Mouse (Mus musculus): ENCODE measurements around the gene Vrtn.
A peak's percentile ranks its signal among the peaks of the same experiment; 100 is the strongest.

Vrtn gene

GRCm38 (mm10) chr12:84640654-84641053 lies at the start of gene Vrtn:
Vrtn (plus strand) TSS chr12:84641019.
- no peak for DNase-seq (ENCODE audit: low read depth, low spot score)

- no peak for DNase-seq (ENCODE audit: low read depth, low spot score)
Measured at GRCm38 (mm10) chr12:84598324-84598723, 42.5 kb upstream of the Vrtn start.

- DNase-seq (ENCODE audit: low read depth, low spot score) = no peak
Measured at GRCm38 (mm10) chr12:84604001-84604400, 36.8 kb upstream of the Vrtn start.

DNA sequence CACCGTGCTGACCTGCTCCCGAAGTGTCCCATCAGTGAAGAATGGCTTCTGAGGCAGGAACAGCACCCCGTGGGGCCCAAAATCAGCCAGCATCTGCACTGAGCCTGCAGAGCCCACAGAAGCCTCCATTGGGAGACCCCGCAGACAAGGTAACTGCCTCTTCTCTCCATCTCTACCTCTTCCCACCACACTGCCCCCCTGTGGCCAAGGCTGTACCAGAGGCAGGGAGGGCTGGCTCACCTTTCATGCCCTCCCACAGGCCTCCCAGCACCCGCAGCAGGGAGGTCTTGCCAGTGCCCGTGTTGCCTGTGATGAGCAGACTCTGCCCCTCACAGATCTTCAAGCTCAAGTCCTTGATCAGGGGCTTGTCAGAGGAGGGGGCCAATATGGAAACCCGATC lies 35.0 kb upstream of the Vrtn start:
- no peak for DNase-seq (ENCODE audit: low read depth, low spot score)

GRCm38 (mm10) chr12:84611718-84612117 lies 29.1 kb upstream of the Vrtn start:
- no peak for DNase-seq (ENCODE audit: low read depth, low spot score)

DNA sequence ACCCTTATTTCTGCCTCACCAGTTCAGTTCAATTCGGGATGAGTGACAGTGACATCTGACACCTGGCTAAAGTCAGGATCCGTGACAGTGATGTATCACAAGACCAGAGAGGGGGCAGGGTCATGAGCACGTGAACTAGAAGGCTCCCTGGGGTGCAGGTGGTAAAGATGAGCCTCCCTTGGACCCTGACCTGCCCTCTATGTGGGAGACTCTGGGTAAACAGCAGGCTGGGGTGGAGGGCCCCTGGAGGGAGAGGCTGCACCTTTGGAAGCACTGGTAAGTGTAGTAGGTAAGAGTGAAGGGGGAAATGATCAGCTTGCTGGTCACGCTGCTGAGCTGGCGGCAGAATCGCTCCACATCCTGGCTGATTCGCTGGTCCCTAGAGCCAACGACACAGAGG lies 28.3 kb upstream of the Vrtn start:
- no peak for DNase-seq (ENCODE audit: low read depth, low spot score)

GRCm38 (mm10) chr12:84614001-84614400 lies 26.8 kb upstream of the Vrtn start:
- DNase-seq (ENCODE audit: low read depth, low spot score) = no peak

DNA sequence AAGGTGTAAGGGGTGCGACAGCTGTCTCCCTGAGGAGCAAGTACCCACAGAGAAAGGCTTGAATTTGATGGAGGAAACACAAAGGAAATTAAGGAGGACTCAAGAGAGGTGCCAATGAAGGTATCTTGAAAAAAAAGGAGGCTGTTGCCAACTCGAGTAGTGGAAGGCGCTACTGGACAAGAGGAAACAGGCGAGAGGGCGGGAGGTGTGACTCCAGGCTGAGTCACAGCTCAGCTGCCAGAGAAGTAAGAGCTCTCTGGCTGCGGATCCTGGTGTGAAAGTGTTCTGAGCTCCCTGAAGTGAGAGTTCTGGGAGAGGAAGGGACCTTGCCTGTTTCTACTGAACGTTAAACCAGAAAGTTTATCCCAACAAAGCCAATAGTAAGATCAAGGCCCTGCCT lies 26.3 kb upstream of the Vrtn start:
- DNase-seq (ENCODE audit: low read depth, low spot score) = no peak

DNA sequence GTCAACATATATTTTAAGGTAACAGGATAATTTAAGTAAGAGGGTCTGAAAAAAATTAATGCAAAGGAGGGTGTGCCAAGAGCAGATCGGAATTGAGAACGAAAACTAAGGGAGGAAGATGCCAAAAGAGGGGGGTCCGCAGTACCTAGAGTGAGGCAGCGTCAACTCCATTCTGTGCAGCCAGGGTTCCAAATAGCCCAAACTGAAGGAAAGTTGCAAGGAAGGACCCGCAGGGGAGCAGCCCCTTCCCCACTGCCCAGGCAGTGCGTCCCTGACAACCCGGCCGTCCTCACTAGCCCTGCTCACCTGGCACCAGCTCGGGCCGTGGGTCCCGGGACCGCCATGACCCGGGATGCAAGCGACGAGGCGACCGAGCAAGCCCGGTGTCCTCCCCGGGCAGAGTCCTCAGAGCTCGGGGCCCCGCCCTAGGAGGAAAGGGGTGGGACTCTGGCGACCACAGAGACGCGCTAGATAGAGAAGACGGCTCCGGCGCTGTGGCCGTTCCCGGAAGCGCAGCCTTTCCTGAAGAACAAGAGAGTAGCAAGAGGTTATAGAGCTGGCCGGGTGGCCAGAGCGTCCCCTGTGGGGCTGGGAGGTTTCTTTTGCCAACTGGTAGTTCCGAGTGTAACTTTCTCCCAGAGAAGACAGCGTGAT lies 23.7 kb upstream of the Vrtn start, which contains the start of gene Abcd4:
Abcd4 (minus strand) TSS at position 437 of the 654 bp plus-strand sequence.
- peak; percentile 93 for DNase-seq (ENCODE audit: low read depth, low spot score)

DNA sequence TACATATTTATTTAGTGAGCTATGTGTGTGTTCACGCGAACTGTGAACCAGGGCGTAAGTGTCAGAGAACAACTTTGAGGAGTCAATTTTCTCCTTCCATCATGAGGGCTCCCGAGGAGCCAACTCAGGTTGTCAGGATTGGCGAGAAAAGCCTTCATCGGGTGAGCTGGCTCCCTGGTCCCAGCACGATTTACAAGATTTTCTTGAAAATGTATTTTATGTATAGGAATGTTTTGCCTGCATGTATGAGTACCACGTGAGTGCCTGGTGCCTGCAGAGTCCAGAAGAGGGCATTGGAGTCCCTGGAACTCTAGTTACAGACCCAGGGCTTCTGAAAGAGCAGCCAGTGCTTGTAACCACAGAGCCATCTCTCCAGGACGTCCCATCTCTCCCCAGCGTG lies 23.2 kb upstream of the Vrtn start:
- peak; percentile 28 for DNase-seq (ENCODE audit: low read depth, low spot score)

DNA sequence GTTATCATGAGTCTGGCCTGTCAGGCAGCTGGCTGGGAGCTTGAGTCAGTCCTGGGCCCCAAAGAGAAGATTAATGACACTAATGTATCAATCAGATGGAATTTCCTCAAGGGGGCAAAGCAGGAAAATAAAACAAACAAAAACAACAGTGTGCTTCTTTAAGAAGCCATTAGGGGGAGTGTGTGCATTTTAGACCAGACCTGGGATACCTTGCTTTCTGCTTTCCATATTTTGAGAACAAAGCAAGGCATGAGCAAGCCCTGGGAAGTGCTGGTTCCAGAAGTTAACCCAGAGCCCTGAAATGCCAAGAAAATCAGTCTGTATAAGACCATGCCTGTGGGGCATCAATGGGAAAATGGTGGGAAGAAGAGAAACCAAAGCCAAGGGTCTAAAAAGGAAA lies 19.8 kb upstream of the Vrtn start:
- DNase-seq (ENCODE audit: low read depth, low spot score) = peak; percentile 11

GRCm38 (mm10) chr12:84624601-84625000 lies 16.2 kb upstream of the Vrtn start:
- DNase-seq (ENCODE audit: low read depth, low spot score) = no peak

DNA sequence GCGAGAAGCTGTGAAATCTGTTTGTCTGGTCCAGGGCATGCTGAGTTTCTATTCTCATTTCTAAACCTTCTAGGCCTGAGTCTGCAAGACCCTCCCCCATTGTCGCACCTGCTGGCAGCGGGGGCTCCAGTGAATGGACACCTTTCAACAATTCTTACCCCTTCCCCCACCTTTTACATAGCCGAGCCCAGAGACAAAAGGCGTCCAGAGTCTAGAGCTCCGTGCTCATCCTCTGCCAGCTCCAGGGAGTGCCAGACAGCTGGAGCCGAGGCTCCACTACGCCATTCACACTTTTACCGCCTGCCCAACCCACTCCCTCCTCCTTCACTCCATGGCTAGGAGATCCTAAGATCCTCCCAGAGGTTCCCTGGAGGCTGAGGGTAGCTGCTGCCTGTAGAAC lies 15.7 kb upstream of the Vrtn start:
- DNase-seq (ENCODE audit: low read depth, low spot score) = no peak

DNA sequence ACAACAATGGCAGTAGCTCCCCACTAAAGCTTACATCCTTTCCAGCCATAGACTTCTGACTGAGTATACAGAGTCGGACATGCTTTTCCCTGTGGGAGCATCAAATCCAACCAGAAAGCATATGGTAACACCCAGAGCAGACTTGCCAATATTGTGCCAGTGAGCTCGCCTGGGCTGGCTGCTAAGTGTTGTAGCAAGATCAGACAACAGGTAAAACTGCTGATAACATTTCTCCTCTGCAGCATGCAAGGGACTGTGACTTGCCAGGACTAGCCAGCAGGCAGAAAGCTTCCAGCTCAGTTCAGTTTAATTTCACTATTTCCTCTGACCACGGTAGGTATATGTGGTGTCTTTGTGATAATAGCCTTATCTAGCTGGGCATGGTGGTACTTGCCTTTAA lies 9.0 kb upstream of the Vrtn start:
- no peak for DNase-seq (ENCODE audit: low read depth, low spot score)

- no peak for DNase-seq (ENCODE audit: low read depth, low spot score)
Measured at GRCm38 (mm10) chr12:84640253-84640652, 566 bp upstream of the Vrtn start.

DNA sequence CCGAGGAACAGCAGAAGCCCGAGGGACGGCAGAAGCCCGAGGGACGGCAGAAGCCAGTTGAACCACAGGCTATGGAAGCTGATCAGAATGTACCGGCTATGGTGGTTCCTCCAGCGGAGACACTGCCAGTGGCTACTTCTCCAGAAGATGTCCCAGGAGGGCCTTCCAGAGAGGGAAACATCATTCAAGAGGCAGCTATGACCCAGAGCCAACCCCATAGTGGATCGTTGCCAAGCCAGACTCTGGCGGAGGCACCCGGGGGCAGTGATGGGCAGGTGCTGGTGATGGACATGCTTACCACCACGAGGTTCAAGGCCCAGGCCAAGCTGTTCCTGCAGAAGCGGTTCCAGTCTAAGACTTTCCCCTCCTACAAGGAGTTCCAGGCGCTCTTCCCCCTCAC lies 9.4 kb downstream of the Vrtn start:
- DNase-seq (ENCODE audit: low read depth, low spot score) = no peak

GRCm38 (mm10) chr12:84653912-84654311 lies 13.1 kb downstream of the Vrtn start:
- DNase-seq (ENCODE audit: low read depth, low spot score) = peak; percentile 42

- DNase-seq (ENCODE audit: low read depth, low spot score) = no peak
Measured at GRCm38 (mm10) chr12:84670555-84670954, 29.7 kb downstream of the Vrtn start.

GRCm38 (mm10) chr12:84671646-84672045 lies 30.8 kb downstream of the Vrtn start:
- DNase-seq (ENCODE audit: low read depth, low spot score) = no peak

- peak; percentile 32 for DNase-seq (ENCODE audit: low read depth, low spot score)
Measured at GRCm38 (mm10) chr12:84674666-84675526, 34.1 kb downstream of the Vrtn start.

GRCm38 (mm10) chr12:84676011-84676410 lies 35.2 kb downstream of the Vrtn start:
- no peak for DNase-seq (ENCODE audit: low read depth, low spot score)

DNA sequence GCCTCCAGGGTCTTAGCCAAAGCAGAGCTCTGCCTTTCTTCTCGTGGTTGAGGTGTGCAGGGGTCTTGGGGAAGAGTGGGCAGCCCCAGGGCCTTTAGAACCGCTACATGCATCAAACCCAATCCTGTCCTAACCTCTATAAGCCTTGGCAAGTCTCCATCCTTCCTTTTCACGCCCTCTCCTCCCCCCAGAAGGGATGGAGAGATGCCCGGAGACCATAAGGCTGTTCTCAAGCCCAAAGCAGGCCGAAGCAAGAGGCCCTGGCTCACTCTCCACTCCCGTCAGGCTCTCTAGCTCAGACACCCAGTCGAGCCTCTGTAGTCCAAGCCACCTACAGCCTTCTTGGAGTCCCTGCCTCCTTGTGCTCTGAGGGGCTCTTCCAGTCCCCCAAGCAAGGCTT lies 43.8 kb downstream of the Vrtn start:
- no peak for DNase-seq (ENCODE audit: low read depth, low spot score)

GRCm38 (mm10) chr12:84686176-84686575 lies 45.4 kb downstream of the Vrtn start:
- no peak for DNase-seq (ENCODE audit: low read depth, low spot score)

Data from CD4-positive helper T cell, adult 2 months (primary cell).